Mouse (Mus musculus): Measurements from ENCODE around the gene Gm32717. TPM values are rescaled to one million over a fixed set of nuclear protein-coding genes. Genes with fewer than 3 reads are reported as not detected.
"Not testable (repeated sequence)": the region's sequence is repeated elsewhere in the genome, so short reads cannot be mapped to it uniquely, and the experiment has no call there.

Gm32717 gene
- polyA plus RNA-seq, 1 experiment from 2014 or later = not detected

GRCm38 (mm10) chr10:118204642-118205041 lies 35.9 kb downstream of the Gm32717 start, which contains the start of gene Il22:
Gene Il22 (plus strand): TSS chr10:118204942.
- no peaks in the 10 kb centered on the region for H3K4me1 ChIP-seq
- H3K36me3 ChIP-seq = no peaks in the 10 kb centered on the region
- no peaks in the 10 kb centered on the region for H3K9me3 ChIP-seq (replicated peaks)
- no peaks in the 10 kb centered on the region for H3K27me3 ChIP-seq (replicated peaks)
- H3K4me3 ChIP-seq = no peak within 1 kb of the TSS
- no peak within 1 kb of the TSS for H3K9ac ChIP-seq
- H3K27ac ChIP-seq = no peak within 1 kb of the TSS
- H3K4me2 ChIP-seq = no peak within 1 kb of the TSS
- no peak for ATAC-seq
- 64% methylated on average over 4 of the region's 4 CpGs for WGBS (ENCODE audit: insufficient replicate concordance)

- not testable (repeated sequence) for H3K9me3 ChIP-seq (replicated peaks); ATAC-seq; H3K4me1 ChIP-seq; H3K27me3 ChIP-seq (replicated peaks); H3K36me3 ChIP-seq; H3K27ac ChIP-seq; H3K9ac ChIP-seq; H3K4me3 ChIP-seq; H3K4me2 ChIP-seq
- WGBS (ENCODE audit: insufficient replicate concordance) = 22% methylated on average over 3 of the region's 3 CpGs
These were observed 45.4 kb downstream of the Gm32717 start for GRCm38 (mm10) chr10:118195150-118195549.

Other genes starting within 250 kb of the Gm32717 start
- 17.9 and 19.6 TPM in 2 replicates for gene Mdm1, start 99.0 kb downstream of the Gm32717 start, polyA plus RNA-seq (2016; fragmentation: Nextera tagmentation; extraction: Ambion mirVana)
- not detected in 2 replicates for gene Il22, start 35.8 kb downstream of the Gm32717 start, polyA plus RNA-seq (2016; fragmentation: Nextera tagmentation; extraction: Ambion mirVana)
- gene Gm32802, start 17.9 kb upstream of the Gm32717 start, polyA plus RNA-seq (2016; fragmentation: Nextera tagmentation; extraction: Ambion mirVana) = not detected in 2 replicates
- not detected in 2 replicates for gene Iltifb, start 54.3 kb upstream of the Gm32717 start, polyA plus RNA-seq (2016; fragmentation: Nextera tagmentation; extraction: Ambion mirVana)
- gene Gm9040, start 86.2 kb upstream of the Gm32717 start, polyA plus RNA-seq (2016; fragmentation: Nextera tagmentation; extraction: Ambion mirVana) = not detected in 2 replicates
- not detected in 2 replicates for gene Gm9044, start 91.6 kb upstream of the Gm32717 start, polyA plus RNA-seq (2016; fragmentation: Nextera tagmentation; extraction: Ambion mirVana)
- gene Gm9045, start 97.1 kb upstream of the Gm32717 start, polyA plus RNA-seq (2016; fragmentation: Nextera tagmentation; extraction: Ambion mirVana) = 0.05 TPM in 1 of 2 replicates, not detected in the other
- gene Gm9046, start 102.5 kb upstream of the Gm32717 start, polyA plus RNA-seq (2016; fragmentation: Nextera tagmentation; extraction: Ambion mirVana) = not detected in 2 replicates
- gene Gm9048, start 107.9 kb upstream of the Gm32717 start, polyA plus RNA-seq (2016; fragmentation: Nextera tagmentation; extraction: Ambion mirVana) = not detected in 2 replicates
- 0.05 TPM in 1 of 2 replicates, not detected in the other for gene Gm9049, start 113.3 kb upstream of the Gm32717 start, polyA plus RNA-seq (2016; fragmentation: Nextera tagmentation; extraction: Ambion mirVana)
- gene Ifng, start 200.3 kb upstream of the Gm32717 start, polyA plus RNA-seq (2016; fragmentation: Nextera tagmentation; extraction: Ambion mirVana) = not detected in 2 replicates